Mouse (Mus musculus): ENCODE measurements around the gene Adamts14.

The Adamts14 gene

DNA sequence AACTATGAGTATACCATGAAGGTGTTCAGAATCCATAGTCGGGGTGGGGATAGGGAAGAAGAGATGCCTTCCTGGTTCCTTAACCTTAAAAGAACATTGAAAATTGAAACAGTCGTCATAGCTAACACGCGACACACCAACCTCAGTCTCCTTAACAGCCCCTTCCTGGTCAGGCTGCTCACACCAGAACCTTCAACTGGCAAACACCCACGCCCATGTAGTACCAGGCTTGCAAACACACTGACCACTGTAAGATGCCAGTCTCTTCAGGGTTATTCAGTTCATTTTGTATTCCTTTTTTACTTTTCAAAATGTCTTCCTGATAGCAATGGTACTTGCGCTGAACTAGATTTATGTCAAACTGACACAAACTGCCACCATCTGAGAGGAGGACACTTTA is 3.8 kb upstream of the Adamts14 start:
- no peak for DNase-seq (ENCODE audit: low read depth in 2 of 2, low spot score in 2 of 2)

DNA sequence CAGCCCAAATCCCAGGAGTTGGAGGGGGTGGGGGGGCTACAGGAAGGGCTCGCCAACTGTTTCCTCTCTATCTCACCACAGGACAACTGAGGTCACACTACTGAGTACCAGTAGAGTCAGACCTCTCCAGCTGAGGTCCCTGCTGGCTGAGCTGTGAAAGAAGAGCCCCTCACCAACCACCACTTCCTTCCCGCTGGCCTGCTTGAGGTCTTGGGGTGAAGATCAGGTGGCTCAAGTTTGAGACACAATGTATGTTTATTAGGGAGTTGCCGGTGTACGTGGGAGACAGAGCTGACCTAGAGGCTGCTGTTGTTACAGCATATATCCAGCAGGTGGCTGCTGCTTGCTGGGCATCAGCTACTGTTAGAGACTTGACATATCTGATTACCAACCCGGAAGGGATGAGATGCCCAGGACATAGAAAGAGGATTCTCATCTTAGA is 2.5 kb upstream of the Adamts14 start:
- DNase-seq (ENCODE audit: low read depth in 2 of 2, low spot score in 2 of 2): peak; percentile 21 to 25

DNA sequence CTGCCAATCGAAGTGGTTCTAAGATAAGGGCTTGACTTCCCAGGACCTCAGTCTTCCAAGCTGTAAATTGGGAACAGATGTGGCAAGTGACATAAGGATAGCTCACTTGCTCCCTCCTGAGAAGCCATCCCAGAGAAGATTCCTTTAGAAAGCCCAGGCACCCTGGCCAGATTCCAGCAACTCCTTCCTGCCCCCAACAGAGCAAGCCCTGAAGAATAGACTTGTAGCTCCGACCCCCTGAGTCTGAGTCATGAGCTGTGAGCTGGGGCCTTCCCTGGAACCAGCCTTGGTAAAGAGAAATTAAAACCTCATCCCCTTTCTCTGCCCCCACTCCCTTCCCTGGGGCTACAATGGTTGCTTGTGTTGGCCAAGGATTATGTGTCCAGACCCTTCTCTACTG is 1.3 kb upstream of the Adamts14 start:
- no peak for DNase-seq (ENCODE audit: low read depth in 2 of 2, low spot score in 2 of 2)

DNA sequence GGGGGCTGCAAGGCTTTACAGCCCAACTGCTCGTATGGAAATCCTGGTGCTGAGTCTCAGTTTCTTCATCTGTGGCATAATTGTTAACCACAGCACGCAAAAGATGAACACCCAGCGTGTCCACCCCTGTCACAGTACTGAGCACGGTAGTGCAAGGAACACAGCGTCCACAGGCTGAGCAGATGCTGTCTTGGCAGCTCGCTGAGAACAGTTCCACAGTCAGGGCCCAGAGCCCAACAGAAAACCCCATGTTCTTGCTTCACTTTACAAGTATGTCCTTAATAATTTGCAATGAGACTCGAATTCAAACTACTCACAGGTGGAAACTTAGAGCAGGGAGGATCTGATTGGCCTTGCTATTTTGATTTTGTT is 592 bp upstream of the Adamts14 start:
- DNase-seq (ENCODE audit: low read depth in 2 of 2, low spot score in 2 of 2): no peak

DNA sequence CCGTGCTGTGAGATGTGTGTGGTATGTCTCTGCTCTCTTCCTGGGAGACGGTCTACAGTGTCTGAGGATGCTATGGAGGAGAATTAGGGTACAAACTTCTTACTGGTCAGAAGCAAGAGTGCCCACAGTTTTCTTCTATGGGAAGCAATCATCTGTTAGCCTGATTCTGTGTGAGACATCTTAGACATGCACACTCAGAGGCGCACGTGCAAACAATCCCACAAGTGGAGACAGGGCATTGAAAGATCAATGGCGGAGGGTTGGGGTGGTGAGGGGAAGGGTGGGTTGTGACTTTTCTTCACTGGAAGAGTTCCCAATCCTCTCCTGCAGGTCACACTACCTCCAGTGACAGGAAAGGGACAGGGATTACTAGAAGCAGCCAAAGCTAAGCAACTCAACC is 607 bp downstream of the Adamts14 start:
- no peak for DNase-seq (ENCODE audit: low read depth in 2 of 2, low spot score in 2 of 2)

DNA sequence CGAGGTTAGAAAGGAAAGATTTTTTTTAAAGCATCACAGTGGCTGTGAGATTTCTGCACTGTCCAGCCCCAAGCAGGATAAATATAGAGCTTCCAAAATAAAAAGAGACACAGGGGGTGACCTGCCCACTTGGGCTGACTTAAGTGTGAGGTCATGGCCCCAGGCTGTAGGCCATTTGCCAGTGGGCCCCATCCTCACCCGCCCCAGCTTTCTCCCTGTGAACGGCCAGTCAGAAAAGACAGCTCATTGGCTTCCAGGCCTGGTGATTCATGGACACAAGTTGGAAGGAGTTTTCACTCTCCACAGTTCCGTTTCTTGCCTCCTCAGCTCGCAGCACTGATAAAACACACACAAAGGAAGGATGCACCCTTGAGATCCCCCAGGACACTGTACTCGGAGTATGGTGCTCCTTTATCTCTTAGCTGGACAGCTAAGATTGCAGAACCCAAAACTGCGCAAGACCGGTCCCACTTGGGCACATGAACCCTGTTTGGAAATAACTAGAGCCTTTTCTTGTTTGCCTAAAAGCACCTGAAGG is 1.1 kb downstream of the Adamts14 start:
- DNase-seq (ENCODE audit: low read depth in 2 of 2, low spot score in 2 of 2): no peak

DNA sequence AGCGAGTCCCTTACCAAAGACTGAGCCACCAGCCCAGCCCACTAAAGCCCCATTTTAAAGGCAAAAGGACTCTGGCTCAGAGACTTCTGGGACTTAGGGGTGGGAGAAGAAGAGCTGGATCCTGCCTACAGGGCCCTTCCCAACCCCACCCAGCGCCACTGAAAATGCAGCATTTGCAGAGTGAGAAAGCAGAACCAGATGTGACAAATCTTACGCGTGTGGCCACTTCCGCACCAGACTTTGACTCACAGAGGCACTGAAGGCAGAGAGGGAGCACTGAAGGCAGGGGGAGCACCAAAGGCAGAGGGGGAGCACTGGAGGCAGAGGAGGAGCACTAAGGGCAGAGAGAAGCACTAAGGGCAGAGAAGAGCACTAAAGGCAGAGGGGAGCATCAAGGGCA is 5.9 kb downstream of the Adamts14 start:
- no peak for DNase-seq (ENCODE audit: low read depth in 2 of 2, low spot score in 2 of 2)

DNA sequence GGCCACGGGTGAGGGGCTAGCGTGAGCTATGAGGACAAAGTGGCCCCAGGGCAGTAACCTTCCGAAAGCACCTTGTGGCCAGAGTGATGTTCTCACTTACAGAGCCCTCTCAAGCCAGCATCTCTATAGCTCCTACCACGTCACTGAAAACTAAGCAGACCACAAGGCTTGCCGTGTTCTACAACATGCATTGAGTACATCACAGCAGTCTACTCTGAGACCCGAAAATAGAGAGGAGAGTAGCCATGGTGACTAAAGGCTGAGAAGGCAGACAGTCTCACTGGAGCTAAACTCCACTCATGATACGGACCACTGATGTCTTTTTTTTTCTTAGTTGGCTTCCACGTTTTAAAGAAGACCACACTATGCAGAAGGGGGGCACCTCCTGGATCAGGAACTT is 9.6 kb downstream of the Adamts14 start:
- no peak for DNase-seq (ENCODE audit: low read depth in 2 of 2, low spot score in 2 of 2)

DNA sequence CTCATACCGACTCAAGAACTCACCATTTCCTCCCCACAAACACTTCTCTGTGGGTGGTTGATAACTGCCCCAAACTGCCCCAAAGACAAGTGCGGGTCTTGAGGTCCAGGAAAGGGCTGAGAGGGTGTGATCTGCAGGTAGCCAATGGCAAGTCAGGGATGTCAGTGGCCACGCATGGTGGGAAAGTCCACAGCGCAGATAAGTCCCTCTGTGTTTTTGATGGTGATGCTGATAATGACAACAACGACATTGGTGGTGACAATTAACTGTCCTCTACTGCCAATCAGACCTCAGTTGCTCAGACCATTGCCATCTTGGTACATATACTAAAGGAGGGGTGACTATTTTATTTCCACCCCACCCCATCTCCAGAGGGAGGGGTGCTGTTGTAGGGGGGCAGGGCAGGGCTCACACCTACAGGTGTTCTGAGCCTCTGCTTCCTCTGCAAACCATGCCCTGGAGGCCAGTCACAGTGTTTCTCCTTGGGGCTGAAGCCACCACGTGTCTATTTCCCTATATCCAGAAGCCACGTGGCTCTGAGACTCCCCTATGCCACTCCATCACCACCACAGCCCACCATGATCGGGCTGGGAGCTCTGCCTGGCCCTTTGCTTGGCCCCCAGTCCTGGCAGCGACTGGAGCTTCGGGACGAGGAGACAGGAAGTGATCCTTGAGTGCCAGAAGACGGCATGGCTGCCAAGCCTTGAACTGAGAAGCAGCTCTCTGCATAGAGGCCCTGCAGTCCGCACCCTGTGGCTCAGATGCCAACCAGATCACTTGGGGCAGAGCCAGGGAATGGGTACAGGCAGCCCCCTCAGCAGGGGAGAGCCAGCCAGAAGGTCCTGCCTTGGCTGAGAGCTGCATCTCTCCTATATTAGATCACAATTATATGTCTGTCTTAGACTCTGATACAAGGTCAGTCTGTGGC is 11.7 kb downstream of the Adamts14 start:
- no peak for DNase-seq (ENCODE audit: low read depth in 2 of 2, low spot score in 2 of 2)

DNA sequence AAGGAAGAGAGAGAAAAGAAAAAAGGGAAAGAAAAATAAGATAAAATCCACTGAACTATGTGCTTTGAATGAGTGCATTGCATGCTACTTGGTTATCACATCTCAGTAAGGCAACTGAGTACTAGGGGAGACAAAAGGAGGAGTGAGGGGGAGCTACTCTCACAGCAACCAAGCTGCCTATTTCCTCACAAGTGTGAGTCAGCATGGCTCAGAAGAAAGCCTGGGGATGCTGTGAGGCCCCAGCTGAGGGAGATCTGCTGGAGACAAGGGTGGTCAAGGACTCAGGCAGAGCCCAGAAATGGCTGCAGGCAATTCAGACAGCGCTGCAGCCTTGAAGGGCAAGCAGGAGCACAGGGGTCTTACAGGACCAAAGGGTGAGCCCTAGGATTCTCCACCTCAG is 15.1 kb downstream of the Adamts14 start:
- DNase-seq (ENCODE audit: low read depth in 2 of 2, low spot score in 2 of 2): no peak

DNA sequence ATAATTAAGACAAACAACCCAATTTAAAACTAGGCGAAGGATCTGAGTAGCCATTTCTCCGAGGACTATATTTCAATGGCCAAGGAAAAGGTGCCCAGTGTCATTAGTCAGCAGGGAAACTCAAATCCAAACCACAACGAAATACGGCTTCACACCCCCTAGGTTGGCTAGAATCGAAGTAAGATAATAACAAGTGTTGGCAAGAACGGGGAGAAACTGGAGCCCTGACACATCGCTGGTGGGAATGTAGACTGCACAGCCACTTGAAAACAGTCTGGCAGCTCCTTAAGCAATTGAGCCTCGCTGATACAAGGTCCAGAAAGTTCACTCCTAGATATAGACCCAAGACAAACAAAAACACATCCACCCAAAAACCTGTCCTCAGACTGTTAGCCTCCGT is 16.6 kb downstream of the Adamts14 start:
- DNase-seq (ENCODE audit: low read depth in 2 of 2, low spot score in 2 of 2): no peak

DNA sequence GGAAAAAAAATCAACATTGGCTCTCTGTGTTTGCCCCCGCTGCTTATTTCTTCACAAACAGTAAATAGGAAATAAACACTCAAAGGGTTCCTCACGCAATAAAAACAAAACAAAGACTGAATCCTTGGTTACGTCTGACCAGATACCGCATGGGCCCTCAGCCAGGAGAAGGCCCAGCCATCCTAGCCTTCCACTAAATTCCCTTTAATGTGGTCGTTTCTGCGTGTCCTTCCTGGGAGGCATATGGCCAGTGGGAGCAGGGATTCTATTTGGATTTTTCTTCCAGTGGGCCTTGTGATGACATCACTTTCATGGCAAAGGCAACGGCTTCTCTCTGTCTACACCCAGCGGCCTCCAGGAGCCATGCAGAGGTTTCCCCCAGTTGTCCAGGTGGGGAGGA is 18.0 kb downstream of the Adamts14 start:
- DNase-seq (ENCODE audit: low read depth in 2 of 2, low spot score in 2 of 2): no peak

DNA sequence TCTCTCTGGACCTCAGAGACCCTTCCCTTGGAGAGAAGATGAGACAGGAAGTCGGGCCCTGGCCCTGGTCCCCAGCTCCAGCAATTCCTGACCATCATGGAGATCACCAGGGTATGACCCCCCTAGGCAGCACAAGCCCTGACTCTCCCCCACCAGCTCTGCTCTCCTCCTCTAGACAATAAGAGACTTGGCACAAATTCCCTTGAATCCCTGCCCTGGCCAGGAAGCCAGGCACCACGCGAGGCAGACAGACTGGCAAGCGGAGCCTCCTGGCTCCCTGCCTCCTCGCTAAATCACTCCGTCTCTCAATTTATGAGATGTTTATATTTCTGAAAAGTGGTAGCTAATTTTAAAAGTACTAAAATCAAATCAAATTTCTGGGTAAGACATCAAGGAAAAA is 18.5 kb downstream of the Adamts14 start:
- DNase-seq (ENCODE audit: low read depth in 2 of 2, low spot score in 2 of 2): no peak

DNA sequence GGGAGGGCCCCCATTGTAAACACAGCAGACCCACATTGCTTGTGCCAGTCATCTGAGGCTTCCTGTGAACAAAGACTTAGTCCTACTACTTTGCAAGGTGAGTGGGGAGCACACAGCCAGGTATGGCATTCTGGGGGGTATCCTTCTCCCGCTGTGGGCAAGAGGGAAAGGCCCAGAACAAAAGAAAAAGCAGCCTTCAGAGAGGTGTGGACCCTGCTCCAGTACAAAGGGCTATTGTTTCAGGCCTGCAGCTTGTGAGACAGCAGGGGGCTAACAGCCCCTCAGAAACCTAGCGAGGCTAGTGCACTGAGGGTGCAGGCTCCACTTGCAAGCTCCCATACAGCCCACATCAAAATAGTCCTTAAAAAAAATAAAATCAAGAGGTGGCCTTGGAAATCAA is 23.3 kb downstream of the Adamts14 start:
- DNase-seq (ENCODE audit: low read depth in 2 of 2, low spot score in 2 of 2): no peak

DNA sequence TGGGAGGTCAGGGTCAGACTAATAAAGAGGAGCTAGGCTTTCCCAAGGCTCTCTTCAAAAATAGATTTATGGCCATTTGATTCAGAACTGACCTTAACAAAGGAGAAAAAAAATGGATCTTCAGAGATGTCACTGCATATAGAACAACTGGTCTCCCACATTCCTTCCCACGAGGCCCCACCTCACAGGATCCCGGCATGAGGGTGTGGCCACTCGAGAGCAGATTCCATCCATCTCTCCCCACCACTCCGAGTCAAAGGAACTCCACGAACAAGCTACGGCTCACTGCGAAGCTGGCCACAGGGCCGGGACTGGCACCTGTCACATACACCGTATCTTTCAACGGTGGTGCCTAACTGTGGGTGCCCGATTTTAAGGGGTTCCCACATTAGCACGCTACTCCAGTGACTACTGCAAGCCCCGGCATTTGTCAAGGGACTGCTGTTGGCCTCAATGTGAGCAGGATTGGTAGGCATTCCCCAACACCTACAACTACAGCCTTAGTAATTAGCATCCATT is 24.6 kb downstream of the Adamts14 start:
- DNase-seq (ENCODE audit: low read depth in 2 of 2, low spot score in 2 of 2): no peak

DNA sequence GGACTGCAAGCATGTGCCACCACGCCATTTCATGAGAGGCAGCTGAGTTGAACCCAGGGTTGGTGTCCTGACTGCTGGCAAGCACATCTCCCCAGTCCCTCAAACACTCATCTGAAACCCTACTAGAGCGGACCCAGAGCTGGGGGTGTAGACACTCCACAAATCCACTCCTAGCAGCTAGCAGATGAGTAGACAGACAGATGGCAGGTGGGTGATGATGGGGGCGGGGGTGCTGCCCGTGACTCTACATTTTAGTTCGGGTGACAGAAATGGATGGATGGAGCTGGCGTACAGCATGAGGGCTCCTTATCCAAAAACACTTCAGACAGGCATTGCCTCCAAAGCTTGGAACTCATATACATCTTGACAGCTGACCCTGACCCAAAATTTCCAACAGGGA is 26.9 kb downstream of the Adamts14 start:
- DNase-seq (ENCODE audit: low read depth in 2 of 2, low spot score in 2 of 2): no peak

DNA sequence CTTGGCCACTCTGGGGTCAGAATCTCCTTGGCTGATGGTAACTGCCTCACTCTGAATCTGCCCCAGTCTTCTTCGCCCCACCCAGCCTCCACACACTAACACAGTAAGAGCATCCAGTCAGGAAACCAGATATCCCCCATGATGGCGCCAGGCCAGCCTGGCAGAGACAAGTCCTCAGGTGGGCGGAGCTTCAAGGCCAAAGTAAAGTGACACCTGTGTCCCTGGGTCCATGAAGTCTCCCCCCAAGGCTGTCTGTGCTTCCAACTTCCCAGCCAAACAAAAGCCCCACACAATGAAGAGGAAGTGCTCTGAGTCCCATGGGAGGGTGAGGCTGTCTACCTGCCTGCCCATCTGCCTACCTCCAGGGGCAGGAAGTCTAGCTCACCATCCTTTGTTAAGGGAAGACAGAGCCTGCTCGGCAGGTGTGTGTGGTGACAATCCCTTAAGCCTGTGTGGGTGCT is 31.2 kb downstream of the Adamts14 start:
- DNase-seq (ENCODE audit: low read depth in 2 of 2, low spot score in 2 of 2): no peak

DNA sequence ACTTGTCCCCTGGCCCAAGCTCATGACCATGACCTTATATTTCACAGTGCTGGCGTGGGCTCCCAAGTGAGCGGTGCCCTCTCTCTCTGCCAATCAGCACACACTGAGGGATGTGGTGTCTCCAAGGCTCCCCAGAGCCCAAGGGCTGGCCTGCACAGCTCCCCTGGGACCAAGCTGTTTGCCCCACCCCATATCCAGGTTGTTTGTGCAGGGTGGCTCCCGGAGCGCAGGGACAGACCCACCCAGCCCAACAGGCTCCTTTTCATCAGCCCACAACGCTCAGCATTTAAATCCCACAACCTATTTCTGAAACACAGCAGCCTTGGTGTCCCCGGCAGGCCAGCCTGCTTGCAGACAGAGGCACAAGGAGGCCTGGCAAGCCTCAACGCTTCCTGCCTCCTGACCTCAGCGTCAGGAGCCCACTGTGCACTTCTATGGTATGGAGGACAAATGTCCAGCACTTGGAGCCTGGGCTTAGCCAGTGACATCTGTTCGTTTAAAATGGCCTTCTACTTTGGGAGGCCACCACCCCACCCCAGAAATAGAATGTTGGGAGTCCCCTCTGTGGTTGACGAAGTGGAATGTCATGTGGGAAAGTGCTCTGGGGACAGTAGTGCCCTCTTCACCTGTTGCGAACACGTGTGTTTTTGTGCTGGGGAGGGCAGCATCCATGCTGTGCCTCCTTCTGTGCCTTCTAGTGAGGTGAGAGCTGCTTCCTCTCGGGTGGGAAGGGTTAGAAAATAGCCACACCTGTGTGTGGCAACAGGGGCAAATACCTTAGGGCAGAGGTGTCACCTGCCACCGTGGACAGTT is 32.9 kb downstream of the Adamts14 start:
- no peak for DNase-seq (ENCODE audit: low read depth in 2 of 2, low spot score in 2 of 2)

DNA sequence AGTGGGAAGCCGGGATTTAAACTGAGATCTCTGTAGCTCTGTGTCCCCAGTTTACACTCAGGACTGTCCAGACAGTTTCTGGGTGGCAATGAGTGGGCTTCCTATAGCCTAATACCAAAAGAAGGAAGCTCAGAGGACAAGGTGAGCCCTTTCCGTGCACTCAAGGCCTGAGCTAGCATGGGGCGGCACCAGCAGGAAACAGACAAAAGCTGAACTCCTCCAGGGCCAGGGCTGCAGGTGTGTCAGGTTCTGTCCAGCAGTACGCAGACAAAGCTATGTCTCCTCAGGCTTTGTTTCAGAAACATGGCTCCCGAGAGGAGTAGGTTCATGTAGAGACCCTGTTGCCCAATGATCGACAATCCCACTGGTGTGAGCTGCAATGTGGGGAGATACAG is 35.9 kb downstream of the Adamts14 start:
- no peak for DNase-seq (ENCODE audit: low read depth in 2 of 2, low spot score in 2 of 2)

DNA sequence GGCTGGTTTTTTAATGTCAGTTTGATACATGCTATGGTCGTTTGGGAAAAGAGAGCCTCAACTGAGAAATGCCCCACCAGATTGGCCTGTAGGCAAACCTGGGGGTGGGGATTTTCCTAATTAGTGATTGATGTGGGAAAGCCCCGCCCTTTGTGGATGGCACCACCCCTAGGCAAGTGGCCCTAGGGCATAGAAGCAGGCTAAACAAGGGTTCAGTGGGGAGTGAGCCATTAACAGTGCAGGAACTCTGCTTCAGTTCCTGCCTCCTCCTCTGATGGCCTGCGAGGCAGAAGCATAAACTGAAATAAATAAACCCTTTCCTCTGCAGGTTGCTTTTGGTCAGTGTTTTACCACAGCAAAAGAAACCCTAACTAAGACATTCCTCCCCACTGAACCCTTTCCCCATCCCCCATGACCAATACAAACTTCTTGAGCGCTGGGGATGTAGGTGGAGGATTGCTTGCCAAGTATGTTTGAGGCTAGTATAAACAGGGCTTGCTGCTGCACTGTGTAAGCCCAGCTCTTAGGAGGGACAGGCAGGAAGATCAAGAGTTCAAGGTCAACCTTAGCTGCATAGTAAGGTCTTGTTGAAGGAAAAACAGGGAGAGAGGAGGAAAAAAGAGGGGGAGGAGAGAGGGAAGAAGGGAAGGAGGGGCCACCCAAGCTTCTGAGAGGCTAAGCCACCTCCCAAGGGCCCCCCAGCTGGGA is 36.4 kb downstream of the Adamts14 start:
- no peak for DNase-seq (ENCODE audit: low read depth in 2 of 2, low spot score in 2 of 2)

DNA sequence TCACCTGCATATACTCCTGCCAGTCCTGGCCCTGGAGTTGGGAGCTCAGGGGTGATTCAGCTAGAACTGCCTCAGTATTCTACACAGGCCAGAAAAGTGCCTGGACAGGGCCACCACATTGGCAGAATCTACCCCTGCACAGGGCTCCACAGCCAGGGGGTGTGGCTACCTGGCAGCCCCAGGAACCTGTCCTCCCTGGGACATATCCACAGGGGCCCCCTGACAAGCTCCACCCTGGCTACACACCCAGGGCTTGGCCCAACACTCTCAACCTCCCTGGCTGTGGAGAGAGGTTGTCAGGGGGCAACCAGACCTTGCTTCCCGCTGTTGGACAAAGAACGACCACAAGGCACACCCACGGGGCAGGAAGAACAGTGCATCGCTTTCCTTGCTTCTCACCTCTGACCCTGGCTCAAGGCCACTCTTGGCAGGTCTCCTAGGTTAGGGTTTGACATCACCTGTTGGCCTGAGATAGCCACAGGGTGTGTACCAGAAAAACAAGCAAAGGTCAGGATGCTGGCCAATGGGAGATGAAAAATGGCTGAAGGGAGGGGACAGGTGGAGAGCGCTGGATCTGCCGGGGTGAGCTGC is 37.5 kb downstream of the Adamts14 start:
- no peak for DNase-seq (ENCODE audit: low read depth in 2 of 2, low spot score in 2 of 2)
